Mouse (Mus musculus) liver, postnatal 0 days (tissue): Measurements from ENCODE around the gene Ankrd2.

ENCODE experiments used
- CTCF ChIP-seq: sonication (generic); IDR thresholded peaks from 2 replicates; pipeline ENCODE4 v1.5.1; 2016; ENCODE audit warnings: antibody characterized with exemption, low read depth
- EP300 ChIP-seq: IDR thresholded peaks from 2 replicates; pipeline ENCODE4 v1.6.1; 2016; ENCODE audit warnings: antibody characterized with exemption, low read depth, mild to moderate bottlenecking

DNA sequence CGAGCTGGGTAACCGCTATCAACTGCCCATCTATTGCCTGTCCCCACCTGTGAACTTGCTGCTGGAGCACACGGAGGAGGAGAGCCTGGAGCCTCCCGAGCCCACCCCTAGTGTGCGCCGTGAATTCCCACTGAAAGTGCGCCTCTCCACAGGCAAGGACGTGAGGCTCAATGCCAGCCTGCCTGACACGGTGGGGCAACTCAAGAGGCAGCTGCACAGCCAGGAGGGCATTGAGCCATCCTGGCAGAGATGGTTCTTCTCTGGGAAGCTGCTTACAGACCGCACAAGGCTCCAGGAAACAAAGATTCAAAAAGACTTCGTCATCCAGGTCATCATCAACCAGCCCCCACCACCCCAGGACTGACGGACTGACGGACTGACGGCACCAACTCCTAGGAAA lies 2.2 kb upstream of the Ankrd2 start:
- TF ChIP-seq CTCF (no peak), EP300 (no peak)
